Mouse (Mus musculus) midbrain, embryonic 11.5 days (tissue): ENCODE results near the gene Gm21680. TPM values are rescaled to one million over a fixed set of nuclear protein-coding genes. Genes with fewer than 3 reads are reported as not detected.
"Not testable (repeated sequence)": the region's sequence is repeated elsewhere in the genome, so short reads cannot be mapped to it uniquely, and the experiment has no call there.

Source experiments
- ATAC-seq: fragments of 200-750 bp; cut with Nextera tagmentation; 2 replicates; pipeline ENCODE4 v1.8.0; 2017; ENCODE audit warnings: moderate TSS enrichment, moderate library complexity; ENCODE audit not compliant: low FRiP score
- DNase-seq: peaks from one replicate; pipeline ENCODE4 v3.0.0; 2015; ENCODE audit warnings: low spot score; ENCODE audit errors: missing footprints
- H3K27ac ChIP-seq: fragments of 300-500 bp; sonication (generic); 2 replicates; pipeline ENCODE4 v1.5.1; 2014; ENCODE audit warnings: low read depth, low read length
- H3K27me3 ChIP-seq: fragments of 300-500 bp; sonication (generic); 2 replicates; pipeline ENCODE4 v1.6.1; 2014; ENCODE audit warnings: mild to moderate bottlenecking, low read length, moderate library complexity, mixed read lengths; ENCODE audit not compliant: control insufficient read depth, insufficient read depth
- H3K36me3 ChIP-seq: fragments of 300-500 bp; sonication (generic); 2 replicates; pipeline ENCODE4 v1.6.1; 2014; ENCODE audit warnings: mild to moderate bottlenecking, low read length, moderate library complexity, mixed read lengths; ENCODE audit not compliant: control insufficient read depth, insufficient read depth
- H3K4me1 ChIP-seq: fragments of 300-500 bp; sonication (generic); 2 replicates; pipeline ENCODE4 v1.6.1; 2014; ENCODE audit warnings: low read length; ENCODE audit not compliant: control insufficient read depth, insufficient read depth
- H3K4me2 ChIP-seq: fragments of 300-500 bp; sonication (generic); 2 replicates; pipeline ENCODE4 v1.6.1; 2014; ENCODE audit warnings: mild to moderate bottlenecking, moderate library complexity
- H3K4me3 ChIP-seq: fragments of 300-500 bp; sonication (generic); 2 replicates; pipeline ENCODE4 v1.5.1; 2014; ENCODE audit warnings: low read depth, low read length
- H3K9ac ChIP-seq: fragments of 300-500 bp; sonication (generic); 2 replicates; pipeline ENCODE4 v1.6.1; 2014; ENCODE audit warnings: low read length
- H3K9me3 ChIP-seq: fragments of 300-500 bp; sonication (generic); 2 replicates; pipeline ENCODE4 v1.6.1; 2016; ENCODE audit warnings: low read length; ENCODE audit not compliant: control insufficient read depth
- WGBS: fragments of 180-500 bp; shearing (Covaris S2); extraction: QIAGEN DNeasy Blood & Tissue Kit; methylation state at CpG from one replicate; pipeline ENCODE4 v1.1.7; 2014; 5-methylcytosine and 5-hydroxymethylcytosine counted together
- polyA plus RNA-seq: library from polyadenylated mRNA; unstranded; fragments of >200 nt; fragmentation: Nextera tagmentation; extraction: Ambion mirVana; gene quantifications from 2 replicates; pipeline ENCODE4 v1.2.1, GENCODE M21; 2014

Gene Gm21680
- polyA plus RNA-seq, 1 experiment from 2014 or later = not detected

- not testable (repeated sequence) for H3K9ac ChIP-seq, H3K4me3 ChIP-seq, H3K36me3 ChIP-seq, H3K27ac ChIP-seq, DNase-seq, H3K27me3 ChIP-seq, H3K4me1 ChIP-seq, H3K9me3 ChIP-seq, ATAC-seq, H3K4me2 ChIP-seq
- WGBS = 63% methylated on average over 2 of the region's 2 CpGs
Measured at GRCm38 (mm10) chr5:25942281-25942680, 30.2 kb downstream of the Gm21680 start, which contains the start of gene Gm21663. Gm21663 (minus strand) TSS chr5:25942381.

Other genes with a start within 250 kb of the Gm21680 start
- 7.4 and 7.8 TPM in 2 replicates for gene Actr3b, start 212.7 kb downstream of the Gm21680 start, polyA plus RNA-seq
- gene Gm21663, start 30.3 kb downstream of the Gm21680 start, polyA plus RNA-seq = 0.06 TPM in 1 of 2 replicates, not detected in the other
- gene Gm21671, start 18.2 kb downstream of the Gm21680 start, polyA plus RNA-seq = not detected in 2 replicates
- gene Gm21698, start 16.0 kb upstream of the Gm21680 start, polyA plus RNA-seq = 0.08 TPM in 1 of 2 replicates, not detected in the other
- gene Gm1979, start 32.1 kb upstream of the Gm21680 start, polyA plus RNA-seq = 0.08 TPM in 1 of 2 replicates, not detected in the other
- not detected in 2 replicates for gene Gm5862, start 50.3 kb upstream of the Gm21680 start, polyA plus RNA-seq
- gene Speer4a, start 66.9 kb upstream of the Gm21680 start, polyA plus RNA-seq = 0.11 TPM in 1 of 2 replicates, not detected in the other
- gene Gm7347, start 85.9 kb upstream of the Gm21680 start, polyA plus RNA-seq = not detected in 2 replicates
- gene Gm10471, start 116.6 kb upstream of the Gm21680 start, polyA plus RNA-seq = not detected in 2 replicates
- gene 5031410I06Rik, start 132.7 kb upstream of the Gm21680 start, polyA plus RNA-seq = 0.11 TPM in 1 of 2 replicates, not detected in the other
- not detected in 2 replicates for gene Gm10220, start 148.8 kb upstream of the Gm21680 start, polyA plus RNA-seq